Mouse (Mus musculus) forebrain, postnatal 0 days (tissue): ENCODE data around the gene Hip1r. TPM values are rescaled to one million over a fixed set of nuclear protein-coding genes. Genes with fewer than 3 reads are reported as not detected.

ENCODE experiments used
- ATAC-seq: fragments of 200-750 bp; cut with Nextera tagmentation; 2 replicates; pipeline ENCODE4 v1.8.0; 2017; ENCODE audit warnings: mild to moderate bottlenecking, moderate library complexity
- DNase-seq: peaks from one replicate; pipeline ENCODE4 v3.0.0-alpha.2; 2015
- H3K27ac ChIP-seq: fragments of 300-500 bp; sonication (generic); 2 replicates; pipeline ENCODE4 v1.5.1; 2014; ENCODE audit warnings: low read depth, mild to moderate bottlenecking, antibody characterized with exemption, low read length, moderate library complexity, mixed read lengths
- H3K27me3 ChIP-seq: fragments of 300-500 bp; sonication (generic); 2 replicates; pipeline ENCODE4 v1.6.1; 2014; ENCODE audit warnings: mild to moderate bottlenecking, low read length, mixed read lengths; ENCODE audit not compliant: insufficient read depth
- H3K36me3 ChIP-seq: fragments of 300-500 bp; sonication (generic); 2 replicates; pipeline ENCODE4 v1.6.1; 2014; ENCODE audit warnings: mild to moderate bottlenecking, moderate library complexity; ENCODE audit not compliant: insufficient read depth
- H3K4me1 ChIP-seq: fragments of 300-500 bp; sonication (generic); 2 replicates; pipeline ENCODE4 v1.6.1; 2014; ENCODE audit warnings: antibody characterized with exemption; ENCODE audit not compliant: insufficient read depth
- H3K4me2 ChIP-seq: fragments of 300-500 bp; sonication (generic); 2 replicates; pipeline ENCODE4 v1.6.1; 2014; ENCODE audit warnings: low read depth, mild to moderate bottlenecking, moderate library complexity
- H3K4me3 ChIP-seq: fragments of 300-500 bp; sonication (generic); 2 replicates; pipeline ENCODE4 v1.5.1; 2014; ENCODE audit warnings: low read depth, low read length, mixed read lengths
- H3K9ac ChIP-seq: fragments of 300-500 bp; sonication (generic); 2 replicates; pipeline ENCODE4 v1.6.1; 2014; ENCODE audit warnings: mild to moderate bottlenecking
- H3K9me3 ChIP-seq: fragments of 300-500 bp; sonication (generic); 2 replicates; pipeline ENCODE4 v1.6.1; 2016; ENCODE audit warnings: low read length
- CTCF ChIP-seq: sonication (generic); IDR thresholded peaks from 2 replicates; pipeline ENCODE4 v1.5.1; 2016; ENCODE audit warnings: antibody characterized with exemption, control low read depth, low read depth
- WGBS: fragments of 180-500 bp; shearing (Covaris S2); extraction: QIAGEN DNeasy Blood & Tissue Kit; methylation state at CpG from one replicate; pipeline ENCODE4 v1.1.7; 2014; 5-methylcytosine and 5-hydroxymethylcytosine counted together
- polyA plus RNA-seq: library from polyadenylated mRNA; unstranded; fragments of >200 nt; fragmentation: Nextera tagmentation; extraction: Ambion mirVana; gene quantifications from 2 replicates; pipeline ENCODE4 v1.2.1, GENCODE M21; 2015
- total RNA-seq: library from RNA; depleted of rRNA; stranded (reverse); fragments of >200 nt; gene quantifications from 2 replicates; pipeline ENCODE4 v1.2.3, GENCODE M21; 2014

Gene Hip1r
- total and polyA plus RNA-seq, 2 experiments from 2014 or later: 29.8 to 52.2 TPM

- TF ChIP-seq CTCF: no peak
- 65% methylated on average over 9 of the region's 9 CpGs for WGBS
- H3K27ac ChIP-seq: no peak overlapping the region
- no peak for DNase-seq
- no peak for ATAC-seq
- no peak overlapping the region for H3K4me2 ChIP-seq
- no peaks in the 10 kb centered on the region for H3K9me3 ChIP-seq
- H3K9ac ChIP-seq: no peak overlapping the region
- peaks cover 55% of the 10 kb centered on the region for H3K36me3 ChIP-seq
- no peak overlapping the region for H3K4me3 ChIP-seq
- H3K4me1 ChIP-seq: no peaks in the 10 kb centered on the region
- no peaks in the 10 kb centered on the region for H3K27me3 ChIP-seq
Observed at GRCm38 (mm10) chr5:124001274-124001673, 27.8 kb downstream of the Hip1r start.

GRCm38 (mm10) chr5:124002876-124003275 is 29.4 kb downstream of the Hip1r start:
- H3K9ac ChIP-seq: no peak overlapping the region
- peak; percentile 50 for ATAC-seq
- WGBS: 48% methylated on average over 2 of the region's 2 CpGs
- no peak for DNase-seq
- H3K4me2 ChIP-seq: no peak overlapping the region
- H3K27me3 ChIP-seq: no peaks in the 10 kb centered on the region
- H3K4me1 ChIP-seq: no peaks in the 10 kb centered on the region
- H3K27ac ChIP-seq: 0 out of 2 replicates have a peak overlapping the region, but pooled peaks have one; percentile 1
- TF ChIP-seq CTCF: no peak
- H3K36me3 ChIP-seq: peaks cover 71% of the 10 kb centered on the region
- no peaks in the 10 kb centered on the region for H3K9me3 ChIP-seq
- no peak overlapping the region for H3K4me3 ChIP-seq

- H3K4me3 ChIP-seq: no peak overlapping the region
- no peaks in the 10 kb centered on the region for H3K4me1 ChIP-seq
- no peak for ATAC-seq
- peaks cover 76% of the 10 kb centered on the region for H3K36me3 ChIP-seq
- no peaks in the 10 kb centered on the region for H3K27me3 ChIP-seq
- 52% methylated on average over 4 of the region's 4 CpGs for WGBS
- no peak for DNase-seq
- TF ChIP-seq CTCF: no peak
- H3K9ac ChIP-seq: no peak overlapping the region
- H3K27ac ChIP-seq: 0 out of 2 replicates have a peak overlapping the region, but pooled peaks have one; percentile 1
- H3K4me2 ChIP-seq: no peak overlapping the region
- H3K9me3 ChIP-seq: no peaks in the 10 kb centered on the region
Observed at GRCm38 (mm10) chr5:124003375-124003774, 29.9 kb downstream of the Hip1r start.

- Histone ChIP-seq H3K4me3 (no peak overlapping the region), H3K4me1 (no peaks in the 10 kb centered on the region), H3K36me3 (peaks cover 79% of the 10 kb centered on the region), H3K4me2 (no peak overlapping the region), H3K9me3 (no peaks in the 10 kb centered on the region), H3K27me3 (no peaks in the 10 kb centered on the region), H3K9ac (no peak overlapping the region), H3K27ac (no peak overlapping the region)
- ATAC-seq (no peak; the same call in 1 of the 2 replicates), DNase-seq (no peak)
- no peak for TF ChIP-seq CTCF
- WGBS: 70% methylated on average over 17 of the region's 17 CpGs
Observed at GRCm38 (mm10) chr5:124004356-124005150, 31.1 kb downstream of the Hip1r start.

GRCm38 (mm10) chr5:124005151-124005500 is 31.7 kb downstream of the Hip1r start:
- no peak for ATAC-seq
- no peaks in the 10 kb centered on the region for H3K4me1 ChIP-seq
- TF ChIP-seq CTCF: no peak
- DNase-seq: no peak
- H3K9me3 ChIP-seq: no peaks in the 10 kb centered on the region
- peaks cover 80% of the 10 kb centered on the region for H3K36me3 ChIP-seq
- H3K9ac ChIP-seq: no peak overlapping the region
- H3K4me2 ChIP-seq: no peak overlapping the region
- no peaks in the 10 kb centered on the region for H3K27me3 ChIP-seq
- no peak overlapping the region for H3K4me3 ChIP-seq
- H3K27ac ChIP-seq: no peak overlapping the region
- 66% methylated on average over 15 of the region's 15 CpGs for WGBS

GRCm38 (mm10) chr5:124005591-124005990 is 32.2 kb downstream of the Hip1r start:
- H3K27me3 ChIP-seq: no peaks in the 10 kb centered on the region
- no peaks in the 10 kb centered on the region for H3K9me3 ChIP-seq
- DNase-seq (no peak), ATAC-seq (no peak)
- H3K4me2 ChIP-seq: no peak overlapping the region
- H3K9ac ChIP-seq: no peak overlapping the region
- WGBS: 71% methylated on average over 11 of the region's 11 CpGs
- H3K4me3 ChIP-seq: no peak overlapping the region
- TF ChIP-seq CTCF: no peak
- no peaks in the 10 kb centered on the region for H3K4me1 ChIP-seq
- H3K36me3 ChIP-seq: peaks cover 81% of the 10 kb centered on the region
- H3K27ac ChIP-seq: no peak overlapping the region

GRCm38 (mm10) chr5:124006082-124006873 is 32.9 kb downstream of the Hip1r start:
- Histone ChIP-seq H3K36me3 (peaks cover 80% of the 10 kb centered on the region), H3K9ac (no peak overlapping the region), H3K4me3 (no peak overlapping the region), H3K4me2 (no peak overlapping the region), H3K9me3 (no peaks in the 10 kb centered on the region), H3K4me1 (peaks cover 5% of the 10 kb centered on the region; the same call in 1 of the 2 replicates), H3K27ac (no peak overlapping the region), H3K27me3 (no peaks in the 10 kb centered on the region)
- DNase-seq: no peak
- TF ChIP-seq CTCF: no peak
- ATAC-seq: no peak
- WGBS: 86% methylated on average over 26 of the region's 26 CpGs
